Mouse (Mus musculus) brain, embryonic 14.5 days (tissue): ENCODE data around the gene Slc13a1.

Experiments
- CTCF ChIP-seq: fragments of 200-500 bp; IDR thresholded peaks from 2 replicates; pipeline ENCODE4 v1.5.1; 2012; ENCODE audit warnings: inconsistent platforms, mild to moderate bottlenecking, moderate library complexity, borderline replicate concordance; ENCODE audit not compliant: insufficient read depth, insufficient read length; ENCODE audit errors: extremely low read depth
- POLR2A ChIP-seq: fragments of 200-500 bp; IDR thresholded peaks from 2 replicates; pipeline ENCODE4 v1.6.1; 2012; ENCODE audit warnings: mild to moderate bottlenecking, inconsistent platforms, borderline replicate concordance; ENCODE audit not compliant: poor library complexity, insufficient read depth, insufficient read length, severe bottlenecking; ENCODE audit errors: extremely low read depth

- TF ChIP-seq CTCF (no peak), POLR2A (no peak)
Measured at GRCm38 (mm10) chr6:24175393-24175792, 7.5 kb upstream of the Slc13a1 start.
